Mouse (Mus musculus): ENCODE data around the gene Zfp185.

Zfp185 gene

DNA sequence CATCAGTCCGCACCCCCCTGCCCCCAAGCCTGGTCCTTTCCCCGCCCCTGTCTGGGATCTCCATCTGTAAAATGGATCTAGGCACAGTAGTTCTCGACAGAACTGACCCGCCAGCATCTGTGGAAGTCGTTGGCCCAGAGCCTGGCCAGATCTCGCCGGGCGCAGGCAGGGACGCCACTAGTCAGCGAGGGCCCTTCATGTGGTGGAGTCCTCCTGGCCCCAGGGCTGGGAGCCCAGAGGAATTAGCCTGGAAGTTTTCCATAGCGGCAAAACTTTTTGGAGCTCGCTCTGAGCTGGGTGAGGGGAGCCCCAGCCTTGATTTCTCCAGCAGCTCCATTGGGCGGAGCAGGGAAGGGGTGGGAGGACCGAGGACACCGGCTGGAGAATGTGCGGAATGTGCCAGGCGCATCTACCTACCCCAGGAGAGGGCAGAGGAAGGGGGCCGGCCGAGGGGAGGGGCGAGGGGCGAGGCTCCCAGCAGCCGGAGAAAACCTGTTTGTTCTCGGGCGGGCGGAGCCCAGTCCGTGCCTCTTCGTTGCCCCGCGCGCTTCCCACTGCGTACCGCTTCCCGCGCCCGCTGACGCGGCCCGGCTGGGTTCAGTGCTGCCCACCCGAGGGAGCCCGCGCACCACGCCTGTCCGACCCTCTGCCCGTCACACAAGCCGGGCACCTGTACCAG, at the start of gene Zfp185:
Zfp185 (plus strand) TSS at position 499 of the 679 bp plus-strand sequence.
- no peak for DNase-seq (ENCODE audit: low spot score)

GRCm38 (mm10) chrX:72953464-72953863, 33.7 kb upstream of the Zfp185 start:
- no peak for DNase-seq (ENCODE audit: low spot score)

- no peak for DNase-seq (ENCODE audit: low spot score)
Measured at GRCm38 (mm10) chrX:72956486-72956885, 30.7 kb upstream of the Zfp185 start.

DNA sequence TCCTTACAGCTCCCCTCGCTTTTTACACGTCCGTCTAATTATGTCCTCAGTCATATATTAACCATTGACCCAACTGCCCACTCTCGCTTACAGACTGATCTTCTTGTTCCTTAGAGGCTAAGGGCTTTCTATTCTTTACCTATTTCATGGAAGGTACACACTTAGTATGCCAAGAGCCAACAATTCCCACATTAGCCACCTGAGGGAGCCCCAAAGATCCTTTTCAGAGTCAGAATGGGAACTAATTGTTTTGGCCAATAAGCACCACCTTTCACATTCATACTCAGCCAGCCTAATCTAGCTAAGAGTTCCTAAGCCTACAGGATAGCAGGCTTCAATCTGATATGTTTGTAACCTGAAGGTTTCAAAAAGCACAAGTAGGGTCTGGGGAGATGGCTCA, 26.7 kb upstream of the Zfp185 start:
- no peak for DNase-seq (ENCODE audit: low spot score)

- DNase-seq (ENCODE audit: low spot score) = no peak
Measured at GRCm38 (mm10) chrX:72961511-72961910, 25.6 kb upstream of the Zfp185 start.

DNA sequence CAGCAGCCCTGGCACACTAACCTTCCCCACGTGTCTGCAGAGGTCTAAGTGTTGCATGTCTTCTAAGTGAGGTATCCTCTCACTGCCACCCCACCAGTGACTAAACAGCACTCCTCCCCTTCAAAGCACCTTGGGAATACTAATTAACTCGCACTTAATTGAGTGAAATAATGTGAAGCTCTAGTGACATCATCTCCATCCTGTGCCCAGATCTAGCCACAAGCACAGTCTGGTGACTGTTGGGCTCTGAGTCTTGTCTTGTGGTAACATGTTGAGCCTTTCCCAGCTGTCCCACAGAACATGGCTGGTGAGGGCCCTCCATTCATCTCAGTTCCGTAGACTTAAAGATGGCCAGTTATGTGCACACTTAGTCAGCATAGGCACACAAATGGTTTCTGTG, 24.4 kb upstream of the Zfp185 start:
- no peak for DNase-seq (ENCODE audit: low spot score)

- no peak for DNase-seq (ENCODE audit: low spot score)
Measured at GRCm38 (mm10) chrX:72982831-72983230, 4.3 kb upstream of the Zfp185 start.

DNA sequence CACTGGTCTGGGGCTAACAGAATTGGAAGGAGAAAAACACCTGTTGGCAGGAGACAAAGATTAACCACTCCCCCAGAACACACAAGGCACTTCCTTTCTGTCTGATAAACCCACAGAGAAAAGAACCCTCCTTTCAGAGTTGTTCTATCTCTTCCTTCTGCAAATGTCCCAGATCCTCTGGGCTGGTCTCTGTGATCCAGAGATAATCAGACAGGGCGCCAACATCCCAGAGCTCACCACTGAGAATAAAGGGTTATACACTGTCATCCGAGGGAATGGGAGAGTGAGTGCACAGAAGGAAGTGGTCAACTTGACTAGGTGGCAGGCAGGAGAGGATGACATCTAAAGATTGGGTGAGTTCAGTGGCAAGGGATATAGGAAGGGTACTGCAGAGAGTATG, 1.5 kb upstream of the Zfp185 start:
- no peak for DNase-seq (ENCODE audit: low spot score)

DNA sequence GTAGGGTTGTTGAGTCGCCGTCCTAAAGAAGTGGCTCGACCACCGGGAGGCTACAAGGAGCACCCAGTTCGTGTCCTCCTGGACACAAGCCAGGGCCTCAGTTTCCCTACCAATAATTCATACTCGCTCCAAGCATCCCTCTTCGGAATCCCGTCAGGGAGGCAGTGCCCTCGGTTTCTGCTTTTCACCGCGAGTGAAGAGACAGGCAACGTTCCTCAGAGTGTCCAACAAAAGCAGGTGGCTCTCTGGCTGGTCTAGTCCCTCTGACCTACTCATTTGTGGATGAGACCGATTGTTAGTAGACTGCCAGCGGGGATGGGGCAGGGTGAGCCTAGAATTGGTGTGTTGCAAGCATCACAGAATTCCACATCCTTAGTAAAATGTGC, 374 bp downstream of the Zfp185 start:
- DNase-seq (ENCODE audit: low spot score) = no peak

DNA sequence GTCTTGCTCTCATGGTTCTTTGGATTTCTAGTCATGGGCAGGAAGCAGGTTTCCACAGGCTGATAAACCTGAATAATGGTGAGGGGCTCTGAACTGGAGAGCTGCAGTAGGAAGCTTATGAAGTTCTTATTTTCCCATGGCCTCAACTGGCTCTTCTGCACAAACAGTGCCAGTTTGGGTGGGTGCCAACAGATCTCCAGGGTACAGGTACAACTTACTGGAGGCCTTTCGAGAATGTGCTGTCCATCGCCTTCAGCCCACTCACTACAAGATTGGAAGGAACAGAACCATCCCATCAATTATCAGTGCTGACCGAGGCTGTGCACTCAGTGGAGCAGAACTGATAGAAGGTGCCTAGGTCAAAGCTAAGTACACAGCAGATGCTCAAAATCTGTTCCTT, 1.3 kb downstream of the Zfp185 start:
- DNase-seq (ENCODE audit: low spot score) = no peak

DNA sequence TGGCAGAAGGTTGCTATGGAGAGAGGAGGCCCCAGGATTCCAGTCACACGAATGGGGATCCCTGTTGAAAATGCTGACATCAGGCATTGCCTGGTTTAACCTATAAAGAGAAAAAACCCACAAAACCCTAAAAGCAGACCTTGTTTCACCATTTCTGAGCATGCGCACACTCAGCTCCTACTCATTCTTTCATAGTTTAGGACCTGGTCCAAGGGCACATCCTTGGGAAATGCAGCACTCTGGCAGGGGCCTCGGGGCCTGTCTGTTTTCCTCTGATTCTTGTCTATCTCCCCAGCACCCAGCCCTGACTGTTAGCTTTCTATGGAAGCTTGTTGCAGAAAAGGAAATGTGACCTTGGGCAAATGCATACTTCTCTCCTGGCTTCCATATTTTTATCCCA, 3.4 kb downstream of the Zfp185 start:
- no peak for DNase-seq (ENCODE audit: low spot score)

DNA sequence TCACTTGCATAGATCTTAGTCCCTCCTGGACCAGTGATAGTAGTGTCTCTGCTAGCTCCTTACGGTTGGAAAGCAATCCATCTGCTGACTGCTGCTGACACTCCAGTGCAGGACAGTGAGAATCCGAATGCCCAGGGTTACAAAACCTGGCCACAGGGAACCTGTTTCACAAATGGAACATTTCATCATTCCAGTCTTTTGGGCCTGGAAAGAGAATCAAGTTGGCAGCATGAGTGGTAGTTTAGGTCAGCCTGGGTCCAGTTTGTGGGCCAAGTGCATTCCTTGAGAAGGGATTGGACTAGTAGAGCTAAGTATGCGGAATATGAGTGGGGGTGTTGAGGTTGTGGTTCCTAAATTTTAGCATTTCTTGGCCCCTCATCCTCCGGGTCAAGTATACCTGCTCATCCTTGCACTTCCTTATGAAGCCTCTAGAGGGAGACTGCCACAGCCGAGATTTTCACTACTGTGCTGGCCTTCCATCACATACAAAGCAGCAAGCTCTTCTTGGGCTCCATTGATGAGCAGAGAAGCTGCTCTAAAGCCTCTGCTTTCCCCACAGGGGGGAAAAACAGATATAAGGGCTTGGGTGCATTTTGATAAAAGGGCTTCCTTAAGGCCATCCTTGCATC, 5.3 kb downstream of the Zfp185 start:
- DNase-seq (ENCODE audit: low spot score) = no peak

- DNase-seq (ENCODE audit: low spot score) = no peak
Measured at GRCm38 (mm10) chrX:72995542-72995941, 8.4 kb downstream of the Zfp185 start.

GRCm38 (mm10) chrX:73003110-73003509, 16.0 kb downstream of the Zfp185 start:
- no peak for DNase-seq (ENCODE audit: low spot score)

- DNase-seq (ENCODE audit: low spot score) = no peak
Measured at GRCm38 (mm10) chrX:73005678-73006077, 18.5 kb downstream of the Zfp185 start.

GRCm38 (mm10) chrX:73007597-73008479, 20.7 kb downstream of the Zfp185 start:
- peak; percentile 93 for DNase-seq (ENCODE audit: low spot score)

- no peak for DNase-seq (ENCODE audit: low spot score)
Measured at GRCm38 (mm10) chrX:73012846-73013245, 25.7 kb downstream of the Zfp185 start.

GRCm38 (mm10) chrX:73037003-73037402, 49.9 kb downstream of the Zfp185 start, which contains the start of gene Pnma5:
Gene Pnma5 (minus strand): TSS chrX:73037103.
- DNase-seq (ENCODE audit: low spot score) = no peak

DNA sequence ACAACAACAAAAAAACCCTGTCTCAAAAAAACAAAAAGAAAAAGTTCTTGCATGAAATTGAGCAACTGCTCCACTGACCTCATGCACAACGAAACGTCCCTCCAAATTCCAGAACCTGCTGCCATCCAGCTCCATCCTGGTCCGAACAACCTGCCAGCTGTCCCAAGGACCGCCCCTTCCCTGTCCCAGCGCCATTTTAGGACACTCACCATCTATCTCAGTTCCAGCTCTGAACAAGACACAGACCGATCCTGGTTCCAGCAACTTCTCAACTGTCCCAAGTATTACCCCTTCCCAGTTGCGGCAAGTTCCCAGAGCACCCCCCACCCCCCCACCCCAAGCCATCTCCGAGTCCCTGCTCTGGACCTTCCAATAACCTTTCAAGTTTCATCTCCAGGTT, 51.7 kb downstream of the Zfp185 start:
- no peak for DNase-seq (ENCODE audit: low spot score)

- no peak for DNase-seq (ENCODE audit: low spot score)
Measured at GRCm38 (mm10) chrX:73039666-73040065, 52.5 kb downstream of the Zfp185 start.

GRCm38 (mm10) chrX:73053860-73054563, 66.9 kb downstream of the Zfp185 start:
- DNase-seq (ENCODE audit: low spot score) = peak; percentile 95

GRCm38 (mm10) chrX:73061528-73061927, 74.4 kb downstream of the Zfp185 start:
- DNase-seq (ENCODE audit: low spot score) = no peak
